Mouse (Mus musculus) midbrain, postnatal 0 days (tissue): Measurements from ENCODE around the gene Zfp110. TPM values are rescaled to one million over a fixed set of nuclear protein-coding genes. Genes with fewer than 3 reads are reported as not detected.
A peak's percentile ranks its signal among the peaks of the same experiment; 100 is the strongest.
"Not testable (repeated sequence)": the region's sequence is repeated elsewhere in the genome, so short reads cannot be mapped to it uniquely, and the experiment has no call there.

Experiments used
- ATAC-seq: fragments of 200-750 bp; cut with Nextera tagmentation; 2 replicates; pipeline ENCODE4 v1.8.0; 2017; ENCODE audit warnings: moderate number of reproducible peaks, mild to moderate bottlenecking, moderate TSS enrichment, moderate library complexity; ENCODE audit not compliant: low FRiP score
- DNase-seq: peaks from one replicate; pipeline ENCODE4 v3.0.0-alpha.2; 2015; ENCODE audit warnings: low spot score
- H3K27ac ChIP-seq: fragments of 300-500 bp; sonication (generic); 2 replicates; pipeline ENCODE4 v1.5.1; 2014; ENCODE audit warnings: low read depth, mild to moderate bottlenecking, low read length, mixed read lengths
- H3K27me3 ChIP-seq: fragments of 300-500 bp; sonication (generic); 2 replicates; pipeline ENCODE4 v1.6.1; 2014; ENCODE audit warnings: low read length, control low read depth, mixed read lengths; ENCODE audit not compliant: insufficient read depth
- H3K36me3 ChIP-seq: fragments of 300-500 bp; sonication (generic); 2 replicates; pipeline ENCODE4 v1.6.1; 2014; ENCODE audit warnings: low read length, control low read depth, mixed read lengths; ENCODE audit not compliant: insufficient read depth
- H3K4me1 ChIP-seq: fragments of 300-500 bp; sonication (generic); 2 replicates; pipeline ENCODE4 v1.6.1; 2014; ENCODE audit warnings: mild to moderate bottlenecking, control low read depth, antibody characterized with exemption, low read length, mixed read lengths; ENCODE audit not compliant: insufficient read depth
- H3K4me2 ChIP-seq: fragments of 300-500 bp; sonication (generic); 2 replicates; pipeline ENCODE4 v1.6.1; 2014; ENCODE audit warnings: low read depth, mild to moderate bottlenecking, low read length, mixed read lengths; ENCODE audit not compliant: poor library complexity, severe bottlenecking
- H3K4me3 ChIP-seq: fragments of 300-500 bp; sonication (generic); 2 replicates; pipeline ENCODE4 v1.5.1; 2014; ENCODE audit warnings: low read depth, mild to moderate bottlenecking, low read length, moderate library complexity
- H3K9ac ChIP-seq: fragments of 300-500 bp; sonication (generic); replicated peaks from 2 replicates; pipeline ENCODE4 v1.6.1; 2014; ENCODE audit warnings: mild to moderate bottlenecking, low read length, moderate library complexity, mixed read lengths; ENCODE audit not compliant: poor library complexity, severe bottlenecking
- H3K9me3 ChIP-seq: fragments of 300-500 bp; sonication (generic); 2 replicates; pipeline ENCODE4 v1.6.1; 2016; ENCODE audit warnings: low read length, control low read depth
- CTCF ChIP-seq: IDR thresholded peaks from 2 replicates; pipeline ENCODE4 v1.5.1; 2016; ENCODE audit warnings: antibody characterized with exemption, mild to moderate bottlenecking
- WGBS: fragments of 180-500 bp; shearing (Covaris S2); extraction: QIAGEN DNeasy Blood & Tissue Kit; methylation state at CpG from one replicate; pipeline ENCODE4 v1.1.7; 2014; 5-methylcytosine and 5-hydroxymethylcytosine counted together
- polyA plus RNA-seq: library from polyadenylated mRNA; unstranded; fragments of >200 nt; fragmentation: Nextera tagmentation; extraction: Ambion mirVana; gene quantifications from 2 replicates; pipeline ENCODE4 v1.2.1, GENCODE M21; 2015
- total RNA-seq: library from RNA; depleted of rRNA; stranded (reverse); fragments of >200 nt; gene quantifications from 2 replicates; pipeline ENCODE4 v1.2.3, GENCODE M21; 2014; rRNA removed

The Zfp110 gene
- total RNA-seq (11.8 and 18.4 TPM in 2 replicates), polyA plus RNA-seq (18.1 and 19.4 TPM in 2 replicates)

DNA sequence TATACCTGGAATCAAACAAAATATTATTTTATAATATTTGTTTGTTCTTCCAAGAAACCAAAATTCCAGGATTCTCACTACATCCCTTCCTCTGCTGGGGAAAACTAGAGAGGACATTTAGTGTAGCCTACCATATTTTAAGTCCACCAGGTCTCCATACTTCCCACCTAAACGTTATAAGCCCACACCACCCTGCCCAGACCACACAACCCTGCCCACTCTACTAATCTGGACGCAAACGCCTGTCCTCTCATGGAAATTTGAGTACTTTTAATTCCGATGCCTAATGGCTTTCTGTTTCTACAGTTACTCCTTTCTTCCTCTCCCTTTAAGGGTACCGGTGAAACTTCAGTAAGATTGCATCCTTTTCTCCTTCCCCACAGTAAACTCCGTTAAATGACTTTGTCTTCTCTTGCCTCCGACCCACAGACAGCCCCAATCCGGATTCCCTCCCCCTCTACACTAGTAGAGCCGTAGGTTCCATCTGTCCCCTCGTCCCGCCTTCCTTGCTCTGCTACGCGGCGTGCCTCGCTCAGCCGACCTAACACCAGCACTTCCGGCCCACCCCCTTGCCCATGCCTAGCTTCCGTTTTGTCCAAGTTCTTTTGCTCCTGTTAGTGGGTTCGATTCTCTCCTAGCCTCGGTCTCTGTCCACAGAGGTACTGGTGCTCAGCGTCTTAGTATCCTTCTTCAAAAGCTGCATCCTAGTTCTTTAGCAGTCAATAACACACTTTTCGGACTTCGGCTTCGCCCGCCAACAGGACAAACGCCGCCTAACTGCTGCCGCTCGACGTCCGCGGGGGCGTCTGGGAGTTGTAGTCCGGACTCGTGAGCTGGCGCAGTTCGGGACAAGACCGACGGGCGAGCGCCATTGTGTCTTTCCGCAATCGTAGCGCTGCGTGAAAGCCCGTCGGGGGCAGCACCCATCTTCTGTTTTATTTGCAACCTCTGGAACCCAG is at the start of gene Zfp110:
Gene Zfp110 (plus strand): TSS at position 600 of the 959 bp plus-strand sequence.
- peak within 1 kb of the TSS; percentile 62 for H3K4me3 ChIP-seq
- H3K36me3 ChIP-seq = peaks cover 7% of the 10 kb centered on the region; the same call in 1 of the 2 replicates
- H3K9me3 ChIP-seq = peaks cover 14% of the 10 kb centered on the region; the same call in 1 of the 2 replicates
- H3K27me3 ChIP-seq = no peaks in the 10 kb centered on the region
- ATAC-seq = peak; percentile 94
- peak within 1 kb of the TSS; percentile 70 for H3K9ac ChIP-seq
- no peaks in the 10 kb centered on the region for H3K4me1 ChIP-seq
- TF ChIP-seq CTCF = peak; percentile 43
- WGBS = 4% methylated on average over 47 of the region's 47 CpGs
- H3K4me2 ChIP-seq = peak within 1 kb of the TSS; percentile 57
- H3K27ac ChIP-seq = peak within 1 kb of the TSS; percentile 57
- DNase-seq = peak; percentile 88

DNA sequence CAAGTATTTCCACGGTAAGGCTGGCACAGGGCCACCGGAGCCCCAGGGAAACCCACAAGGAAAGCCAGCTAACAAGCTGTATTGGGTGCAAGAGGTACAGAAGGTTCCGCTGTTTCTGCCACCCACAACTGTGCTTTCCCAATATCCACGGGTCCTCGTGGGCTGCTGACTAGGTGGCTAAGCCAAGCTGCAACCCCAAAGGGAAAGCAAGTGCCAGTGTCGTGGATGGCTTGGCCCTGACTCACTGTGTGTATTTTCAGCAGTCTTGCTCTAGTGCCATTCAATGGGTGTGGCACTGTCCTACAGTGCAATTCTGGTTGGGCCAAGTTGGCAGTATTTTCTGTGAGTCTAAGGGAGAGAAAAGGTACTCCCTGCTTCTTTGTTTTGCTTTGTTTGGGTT is 47.2 kb upstream of the Zfp110 start:
- no peak for ATAC-seq
- H3K9ac ChIP-seq = no peak overlapping the region

DNA sequence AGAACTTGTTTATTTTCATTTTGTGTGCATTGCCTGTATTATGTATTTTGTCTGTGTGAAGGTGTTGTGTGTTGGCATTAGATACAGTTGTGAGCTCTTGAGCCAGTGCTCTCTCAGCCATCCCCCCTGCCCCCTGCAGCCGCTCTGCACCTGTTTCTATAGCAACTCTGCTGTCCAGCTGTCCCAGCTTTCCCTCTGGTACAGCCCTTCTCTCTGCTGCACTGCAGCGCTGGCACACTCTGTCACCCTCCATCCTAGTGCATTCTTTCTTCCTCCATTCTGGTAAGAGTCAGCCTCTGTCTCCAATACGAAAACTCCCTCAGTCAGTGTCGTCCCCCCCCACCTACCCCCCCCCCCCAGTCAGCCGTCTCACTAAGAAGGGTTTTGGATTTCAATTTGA is 46.5 kb upstream of the Zfp110 start:
- no peaks in the 10 kb centered on the region for H3K36me3 ChIP-seq
- 9% methylated on average over 5 of the region's 5 CpGs for WGBS
- DNase-seq (peak; percentile 13), ATAC-seq (no peak)
- no peak overlapping the region for H3K4me3 ChIP-seq
- no peak overlapping the region for H3K9ac ChIP-seq
- no peak overlapping the region for H3K4me2 ChIP-seq
- H3K27me3 ChIP-seq = no peaks in the 10 kb centered on the region
- H3K9me3 ChIP-seq = no peaks in the 10 kb centered on the region
- H3K27ac ChIP-seq = no peak overlapping the region
- H3K4me1 ChIP-seq = no peaks in the 10 kb centered on the region
- TF ChIP-seq CTCF = no peak

More for the DNA sequence above, 47.2 kb upstream of the Zfp110 start:
- no peak for DNase-seq
- no peaks in the 10 kb centered on the region for H3K27me3 ChIP-seq
- WGBS = 76% methylated on average over 6 of the region's 6 CpGs
- no peak overlapping the region for H3K27ac ChIP-seq
- no peak for TF ChIP-seq CTCF
- H3K4me2 ChIP-seq = no peak overlapping the region
- no peaks in the 10 kb centered on the region for H3K4me1 ChIP-seq
- H3K36me3 ChIP-seq = no peaks in the 10 kb centered on the region
- no peak overlapping the region for H3K4me3 ChIP-seq
- no peaks in the 10 kb centered on the region for H3K9me3 ChIP-seq

DNA sequence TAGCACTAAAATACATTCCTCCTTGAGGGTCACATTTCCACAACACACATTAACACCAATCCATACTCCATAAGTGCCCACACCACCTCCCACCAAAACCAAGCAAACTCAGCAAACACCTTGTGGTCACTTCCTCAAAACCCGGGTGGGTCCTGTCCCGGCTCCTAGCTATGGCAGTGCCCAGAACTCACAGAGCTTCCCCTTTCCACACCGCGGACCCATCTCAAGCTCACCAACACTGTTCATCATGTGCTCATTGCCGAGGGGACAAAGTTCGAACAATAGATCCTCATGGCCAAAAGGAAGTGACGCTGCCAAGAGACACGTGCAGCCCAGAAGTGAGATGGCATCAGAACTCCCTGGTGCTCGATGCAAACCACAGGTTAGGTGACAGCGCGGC is 41.9 kb upstream of the Zfp110 start:
- ATAC-seq, H3K4me1 ChIP-seq, H3K4me2 ChIP-seq, H3K27me3 ChIP-seq, H3K9ac ChIP-seq, H3K9me3 ChIP-seq, H3K36me3 ChIP-seq, H3K27ac ChIP-seq, H3K4me3 ChIP-seq, DNase-seq: not testable (repeated sequence)
- WGBS = 89% methylated on average over 11 of the region's 11 CpGs

DNA sequence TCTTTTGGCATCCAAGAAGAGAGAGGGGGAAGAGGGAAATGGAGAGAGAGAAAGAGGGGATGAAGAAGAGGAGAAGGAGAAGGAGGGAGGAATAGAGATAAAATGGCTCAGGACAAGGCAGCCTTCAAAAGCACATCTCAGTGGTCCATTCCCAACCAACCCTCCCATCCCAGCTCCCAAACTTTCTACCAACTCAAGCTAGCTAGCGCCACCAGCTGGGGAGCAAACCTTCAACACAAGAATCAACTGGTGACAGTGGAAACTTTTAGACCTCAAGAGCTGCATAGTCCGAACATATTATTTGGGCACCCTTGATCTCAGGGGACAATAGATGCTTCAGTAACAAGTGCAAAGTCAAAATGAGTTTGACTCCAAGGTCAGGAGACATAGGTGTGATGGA is 36.6 kb upstream of the Zfp110 start:
- peaks cover 6% of the 10 kb centered on the region; the same call in 1 of the 2 replicates for H3K9me3 ChIP-seq
- H3K4me2 ChIP-seq = no peak overlapping the region
- WGBS = 69% methylated on average over 2 of the region's 2 CpGs
- ATAC-seq (no peak), DNase-seq (no peak)
- H3K4me1 ChIP-seq = no peaks in the 10 kb centered on the region; the same call in 1 of the 2 replicates
- TF ChIP-seq CTCF = no peak
- no peaks in the 10 kb centered on the region; the same call in 1 of the 2 replicates for H3K36me3 ChIP-seq
- no peak overlapping the region for H3K4me3 ChIP-seq
- no peak overlapping the region for H3K27ac ChIP-seq
- no peaks in the 10 kb centered on the region for H3K27me3 ChIP-seq
- no peak overlapping the region for H3K9ac ChIP-seq

DNA sequence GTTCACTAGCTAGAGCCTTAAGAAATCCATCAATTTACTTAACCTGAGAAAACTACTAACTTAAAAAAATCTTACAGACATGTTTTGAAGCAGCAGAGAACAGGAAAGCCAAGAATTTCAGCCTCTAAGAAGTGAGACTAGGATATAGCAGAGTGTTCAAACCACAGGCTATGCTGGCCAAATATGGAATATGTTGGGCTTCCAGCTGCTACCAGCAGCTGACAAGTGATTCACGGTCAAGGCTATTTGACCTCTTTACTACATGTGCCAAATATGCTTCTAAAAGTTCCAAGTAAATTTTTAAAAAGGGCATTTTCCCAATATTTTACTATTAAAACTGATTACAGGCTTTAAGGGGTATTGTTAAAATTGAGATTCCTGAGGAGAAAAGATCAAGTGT is 35.0 kb upstream of the Zfp110 start:
- 92% methylated on average over 1 of the region's 1 CpGs for WGBS
- no peaks in the 10 kb centered on the region for H3K27me3 ChIP-seq
- no peak overlapping the region for H3K27ac ChIP-seq
- DNase-seq = no peak
- no peak overlapping the region for H3K4me2 ChIP-seq
- no peak overlapping the region for H3K9ac ChIP-seq
- ATAC-seq = no peak
- no peak for TF ChIP-seq CTCF
- H3K36me3 ChIP-seq = no peaks in the 10 kb centered on the region; the same call in 1 of the 2 replicates
- H3K4me3 ChIP-seq = no peak overlapping the region
- peaks cover 6% of the 10 kb centered on the region; the same call in 1 of the 2 replicates for H3K9me3 ChIP-seq
- no peaks in the 10 kb centered on the region; the same call in 1 of the 2 replicates for H3K4me1 ChIP-seq
